Mouse (Mus musculus) lung, postnatal 36 days (tissue): ENCODE data around the gene Zswim4.

ENCODE experiments used
- DNase-seq: peaks from one replicate; pipeline ENCODE4 v3.0.0; 2022; ENCODE audit warnings: mixed read lengths

Zswim4 gene

GRCm38 (mm10) chr8:84180530-84181190, 56.2 kb downstream of the Zswim4 start:
- DNase-seq, result peak; percentile 51

DNA sequence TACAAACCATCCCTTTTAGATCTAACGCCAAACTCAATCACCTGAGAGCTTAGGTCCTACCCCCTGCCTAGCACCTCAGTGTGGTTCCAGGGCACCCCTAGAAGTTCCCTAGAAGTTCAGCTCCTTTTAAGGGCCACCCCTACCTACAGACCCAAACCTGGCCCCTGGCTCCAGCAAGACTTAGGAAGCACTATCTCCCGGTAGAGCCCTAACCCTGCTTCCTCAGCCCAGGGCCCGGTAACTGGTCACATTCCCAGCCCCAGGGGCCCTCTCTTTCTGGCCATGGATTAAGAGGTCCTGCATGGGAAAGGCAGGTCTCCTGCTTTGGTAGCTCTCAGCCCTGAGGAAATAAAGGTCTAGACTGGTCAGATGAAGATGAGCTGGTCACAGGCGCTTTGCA, 56.9 kb downstream of the Zswim4 start:
- no peak for DNase-seq

DNA sequence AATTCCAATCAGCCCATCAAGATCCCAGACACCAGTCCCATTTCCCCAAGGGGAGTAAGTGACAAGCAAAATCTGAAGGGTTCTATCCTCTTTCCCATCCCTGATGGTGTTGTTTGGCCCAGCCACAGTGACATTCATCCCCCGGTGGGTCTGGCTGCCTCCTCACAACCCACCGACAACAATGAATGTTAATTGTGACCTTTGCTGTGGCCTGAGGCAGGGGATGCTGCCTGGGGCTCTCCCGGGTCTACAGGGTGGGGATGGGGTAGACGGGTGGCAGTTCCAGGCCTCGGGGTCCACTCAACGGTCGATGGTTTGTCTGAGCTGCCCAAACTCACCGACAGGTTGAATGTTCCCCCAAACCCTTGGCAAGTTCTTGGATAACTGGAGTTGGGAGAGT, 58.3 kb downstream of the Zswim4 start:
- no peak for DNase-seq

DNA sequence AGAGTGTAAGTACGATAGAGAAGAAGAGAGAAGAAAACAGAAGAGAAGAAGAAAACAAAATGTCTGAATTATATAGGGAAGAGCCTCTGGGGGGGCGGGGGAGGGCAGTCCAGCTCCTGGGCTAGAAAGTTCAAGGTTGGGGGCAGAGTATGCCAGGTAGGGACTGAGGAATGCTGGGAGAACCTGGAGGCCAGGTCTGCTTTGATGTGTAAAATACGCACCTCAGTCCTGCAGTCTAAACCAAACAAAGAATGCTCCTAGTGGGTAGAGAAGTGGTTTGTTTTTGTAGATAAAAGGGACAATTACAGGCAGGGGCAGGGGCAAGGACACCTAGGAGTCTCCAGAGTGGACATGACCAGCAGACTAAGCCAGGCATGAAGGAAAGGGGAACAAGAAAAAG, 59.5 kb downstream of the Zswim4 start:
- no peak for DNase-seq

DNA sequence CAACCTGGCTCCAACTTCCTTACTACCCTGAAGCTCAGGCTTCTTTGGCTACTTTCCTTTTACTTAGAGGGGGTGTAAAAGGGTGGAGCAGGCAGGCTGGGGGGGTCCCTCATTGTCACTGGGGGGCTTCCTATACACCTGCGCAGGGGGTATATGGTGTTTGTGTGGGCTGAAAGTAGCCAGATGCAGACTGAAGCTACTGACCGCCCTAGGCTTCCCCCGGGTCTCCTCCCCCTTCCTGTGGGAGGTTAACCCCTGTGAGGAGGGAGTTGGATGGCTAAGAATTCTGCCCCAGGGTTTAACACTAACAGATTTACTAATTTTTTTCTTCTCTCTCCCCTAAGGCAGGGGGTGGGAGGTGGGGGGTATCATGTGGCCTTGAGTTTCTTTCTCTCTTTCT, 60.3 kb downstream of the Zswim4 start:
- DNase-seq, result no peak

DNA sequence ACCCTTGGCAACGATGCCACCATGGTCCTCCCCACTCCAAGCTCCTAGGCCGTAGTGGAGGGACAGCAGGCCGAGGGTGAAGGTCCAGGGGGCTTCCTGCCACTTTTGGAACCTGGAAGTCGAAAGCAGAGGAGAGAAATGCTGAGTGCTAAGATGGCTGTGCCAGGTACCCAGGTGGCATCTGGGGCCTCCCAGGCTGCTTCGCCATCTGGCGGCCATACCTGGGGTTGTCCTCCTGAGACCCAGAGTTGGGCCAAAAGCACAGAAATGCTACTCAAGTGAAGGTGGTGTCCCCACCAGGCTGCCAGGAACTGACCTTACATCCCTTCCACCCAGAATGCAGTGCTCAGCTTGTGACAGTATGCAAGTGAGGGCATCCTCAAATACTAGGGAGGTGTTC, 63.0 kb downstream of the Zswim4 start:
- peak; percentile 17 for DNase-seq

DNA sequence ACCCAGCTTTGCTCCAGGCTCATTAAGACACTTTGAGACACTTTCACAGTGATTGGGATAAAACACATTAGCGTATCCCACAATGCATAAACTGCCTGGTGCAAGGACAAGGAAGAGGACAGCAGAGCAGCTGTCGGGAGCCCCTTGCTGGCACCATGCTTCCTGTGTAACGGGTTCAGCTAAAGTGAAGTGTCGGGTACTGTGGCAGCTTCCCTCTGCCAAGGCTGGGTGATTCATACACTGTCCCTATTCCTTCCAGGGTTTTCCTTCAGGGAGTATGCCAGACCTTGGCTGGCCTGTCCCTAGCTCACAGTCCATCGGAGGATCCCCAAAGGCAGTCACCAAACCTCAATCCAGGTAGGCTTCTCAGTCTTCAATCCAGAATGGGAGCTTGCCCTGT, 66.8 kb downstream of the Zswim4 start:
- no peak for DNase-seq

- DNase-seq, result no peak
These were observed 69.2 kb downstream of the Zswim4 start for GRCm38 (mm10) chr8:84167696-84168095.
